Mouse (Mus musculus) stomach, embryonic 14.5 days (tissue): ENCODE measurements around the gene Evc2. TPM values are rescaled to one million over a fixed set of nuclear protein-coding genes. Genes with fewer than 3 reads are reported as not detected.

ENCODE experiments used
- ATAC-seq: fragments of 200-750 bp; cut with Nextera tagmentation; 2 replicates; pipeline ENCODE4 v1.8.0; 2017; ENCODE audit warnings: low read depth, moderate TSS enrichment; ENCODE audit not compliant: insufficient number of reproducible peaks, insufficient read depth, low FRiP score
- H3K27ac ChIP-seq: fragments of 300-500 bp; sonication (generic); 2 replicates; pipeline ENCODE4 v1.5.1; 2014; ENCODE audit warnings: mild to moderate bottlenecking, low read length, moderate library complexity, mixed read lengths
- H3K27me3 ChIP-seq: fragments of 300-500 bp; sonication (generic); 2 replicates; pipeline ENCODE4 v1.6.1; 2014; ENCODE audit warnings: low read length, control low read depth, mixed read lengths; ENCODE audit not compliant: control insufficient read depth, insufficient read depth
- H3K36me3 ChIP-seq: fragments of 300-500 bp; sonication (generic); 2 replicates; pipeline ENCODE4 v1.6.1; 2014; ENCODE audit warnings: mild to moderate bottlenecking, control low read depth, low read length, moderate library complexity, mixed read lengths; ENCODE audit not compliant: control insufficient read depth, insufficient read depth
- H3K4me1 ChIP-seq: fragments of 300-500 bp; sonication (generic); 2 replicates; pipeline ENCODE4 v1.6.1; 2014; ENCODE audit warnings: low read length, control low read depth, mixed read lengths; ENCODE audit not compliant: control insufficient read depth, insufficient read depth
- H3K4me2 ChIP-seq: fragments of 300-500 bp; sonication (generic); replicated peaks from 2 replicates; pipeline ENCODE4 v1.6.1; 2014; ENCODE audit warnings: low read depth, low read length, control low read depth
- H3K4me3 ChIP-seq: fragments of 300-500 bp; sonication (generic); 2 replicates; pipeline ENCODE4 v1.5.1; 2014; ENCODE audit warnings: low read depth, low read length, control low read depth
- H3K9ac ChIP-seq: fragments of 300-500 bp; sonication (generic); replicated peaks from 2 replicates; pipeline ENCODE4 v1.6.1; 2014; ENCODE audit warnings: low read depth, mild to moderate bottlenecking, control low read depth, low read length, moderate library complexity, mixed read lengths
- H3K9me3 ChIP-seq: fragments of 300-500 bp; sonication (generic); 2 replicates; pipeline ENCODE4 v1.6.1; 2016; ENCODE audit warnings: low read depth, low read length, control low read depth; ENCODE audit not compliant: control insufficient read depth
- WGBS: fragments of 180-500 bp; shearing (Covaris S2); extraction: QIAGEN DNeasy Blood & Tissue Kit; methylation state at CpG from one replicate; pipeline ENCODE4 v1.1.7; 2014; 5-methylcytosine and 5-hydroxymethylcytosine counted together
- polyA plus RNA-seq: library from polyadenylated mRNA; unstranded; fragments of >200 nt; fragmentation: Nextera tagmentation; extraction: Ambion mirVana; gene quantifications from 2 replicates; pipeline ENCODE4 v1.2.1, GENCODE M21; 2014

Gene Evc2
- 16.2 and 17.0 TPM in 2 replicates for polyA plus RNA-seq

DNA sequence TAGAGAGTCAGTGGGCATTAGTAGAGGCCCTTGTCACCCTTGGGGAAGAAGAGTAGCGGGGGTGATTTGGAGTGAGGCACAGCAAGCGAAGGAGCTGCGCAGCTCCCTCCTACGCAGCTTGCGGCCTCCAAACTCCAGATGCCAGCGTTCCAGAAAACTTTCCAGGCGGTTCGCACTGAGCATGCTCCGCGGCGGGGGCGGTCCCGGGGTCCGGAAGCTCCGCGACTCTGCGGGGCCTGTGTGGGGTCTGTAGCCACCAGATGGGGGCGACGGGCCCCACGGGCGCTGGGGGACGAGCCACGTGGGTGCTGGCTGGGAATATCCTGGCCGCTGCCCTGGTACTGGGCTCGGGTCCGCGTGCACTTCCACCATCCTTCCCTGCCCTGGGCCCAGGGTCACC lies at the start of gene Evc2:
TSS of gene Evc2 (plus strand) at position 212 of the 400 bp plus-strand sequence.
- peak; percentile 87 for ATAC-seq
- Histone ChIP-seq H3K36me3 (no peaks in the 10 kb centered on the region; the same call in 1 of the 2 replicates), H3K9ac (peak within 1 kb of the TSS; percentile 57), H3K4me2 (peak within 1 kb of the TSS; percentile 89), H3K4me1 (peaks cover 24% of the 10 kb centered on the region; the same call in 1 of the 2 replicates), H3K4me3 (peak within 1 kb of the TSS; percentile 60), H3K27me3 (no peaks in the 10 kb centered on the region), H3K9me3 (no peaks in the 10 kb centered on the region), H3K27ac (peak within 1 kb of the TSS; percentile 75; the same call in 1 of the 2 replicates)
- under 1% methylated on average over 27 of the region's 27 CpGs for WGBS

DNA sequence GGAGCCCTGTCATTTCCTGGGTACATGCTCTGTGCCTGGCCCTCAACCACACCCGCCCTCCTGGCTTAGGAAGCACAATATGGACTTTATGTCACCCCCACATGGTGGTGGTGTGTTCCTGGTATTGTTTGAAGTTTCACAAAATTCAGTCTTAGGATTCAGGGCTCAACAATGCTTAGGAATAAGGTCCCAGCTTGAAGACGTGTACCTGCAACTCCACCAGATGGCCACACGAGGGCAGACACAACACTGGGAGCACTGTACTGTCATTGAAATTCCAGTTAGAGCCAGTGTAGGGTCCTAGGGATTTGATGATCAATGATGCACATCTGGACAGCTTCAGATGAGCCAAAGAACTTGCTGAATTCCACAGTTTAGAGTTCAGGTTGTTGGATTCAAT lies 49.1 kb upstream of the Evc2 start:
- Histone ChIP-seq H3K4me2 (no peak overlapping the region), H3K36me3 (no peaks in the 10 kb centered on the region), H3K4me3 (no peak overlapping the region), H3K27ac (no peak overlapping the region), H3K9ac (no peak overlapping the region), H3K27me3 (no peaks in the 10 kb centered on the region), H3K9me3 (no peaks in the 10 kb centered on the region), H3K4me1 (no peaks in the 10 kb centered on the region)
- WGBS: 18% methylated on average over 3 of the region's 3 CpGs
- ATAC-seq: no peak

DNA sequence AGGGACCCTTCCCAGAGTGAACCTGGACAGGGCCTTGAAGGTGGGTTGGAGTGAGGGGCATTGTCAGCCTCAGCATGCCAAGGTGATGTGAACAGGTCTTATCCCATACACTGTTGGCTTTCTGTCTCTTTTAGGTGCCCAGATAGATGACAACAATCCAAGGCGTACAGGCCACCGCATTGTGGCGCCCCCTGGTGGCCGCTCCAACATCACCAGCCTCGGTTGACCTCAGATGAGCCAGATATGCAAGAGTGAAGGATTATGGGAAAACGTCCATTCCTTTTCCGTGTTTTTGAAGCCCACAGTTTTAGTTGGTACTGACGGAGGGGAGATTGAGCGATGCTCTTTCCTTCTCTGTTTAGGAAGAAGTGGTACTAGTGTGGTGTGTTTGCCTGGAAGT lies 47.3 kb upstream of the Evc2 start:
- Histone ChIP-seq H3K36me3 (no peaks in the 10 kb centered on the region), H3K4me2 (no peak overlapping the region), H3K9ac (no peak overlapping the region), H3K4me1 (no peaks in the 10 kb centered on the region), H3K27ac (no peak overlapping the region), H3K27me3 (no peaks in the 10 kb centered on the region), H3K4me3 (no peak overlapping the region), H3K9me3 (no peaks in the 10 kb centered on the region)
- ATAC-seq: no peak
- 64% methylated on average over 9 of the region's 9 CpGs for WGBS

DNA sequence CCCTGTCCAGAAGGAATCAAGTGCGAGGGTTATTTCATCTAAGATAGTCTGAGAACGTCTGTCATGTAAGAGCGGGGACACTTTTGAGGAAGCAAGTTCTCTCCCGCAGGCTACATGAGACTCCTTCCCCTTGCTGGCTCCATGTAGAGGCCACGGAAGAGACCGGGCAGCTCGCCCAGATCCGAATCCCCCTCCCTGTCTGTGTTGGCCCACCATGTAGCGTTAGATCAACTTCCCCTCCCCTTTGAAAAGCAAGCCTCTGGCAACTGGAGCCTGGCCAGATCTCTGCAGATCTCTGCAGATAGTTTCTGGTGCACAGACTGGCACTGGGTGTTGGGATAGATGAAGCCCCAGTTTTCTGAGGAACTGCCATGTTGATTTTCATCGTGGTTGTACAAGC lies 41.6 kb upstream of the Evc2 start:
- Histone ChIP-seq H3K4me1 (no peaks in the 10 kb centered on the region), H3K27ac (no peak overlapping the region)
- ATAC-seq: no peak

DNA sequence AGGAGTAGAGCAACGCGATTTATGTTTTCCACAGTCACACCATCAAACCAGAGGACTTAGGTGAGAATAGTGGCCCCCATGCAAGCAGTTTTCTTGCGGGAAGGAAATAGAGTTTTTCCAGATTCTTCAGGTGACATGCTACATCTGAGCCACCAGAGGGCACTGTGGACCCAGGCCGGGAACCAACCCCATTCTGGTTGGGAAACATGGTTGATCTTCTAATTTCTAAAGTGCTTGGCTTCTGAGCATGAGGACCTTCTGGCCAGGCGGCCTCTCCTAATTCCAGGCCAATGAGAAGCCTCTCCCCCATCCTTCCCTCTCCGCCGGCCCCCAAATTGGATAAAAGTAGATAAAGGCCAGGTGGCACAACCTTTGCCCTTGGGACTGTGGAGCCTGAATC lies 39.9 kb upstream of the Evc2 start:
- 17% methylated on average over 7 of the region's 7 CpGs for WGBS
- no peaks in the 10 kb centered on the region for H3K36me3 ChIP-seq
- no peaks in the 10 kb centered on the region for H3K4me1 ChIP-seq
- no peaks in the 10 kb centered on the region for H3K27me3 ChIP-seq
- H3K9ac ChIP-seq: no peak overlapping the region
- H3K9me3 ChIP-seq: no peaks in the 10 kb centered on the region
- no peak overlapping the region for H3K4me2 ChIP-seq
- no peak overlapping the region for H3K4me3 ChIP-seq
- H3K27ac ChIP-seq: no peak overlapping the region
- no peak for ATAC-seq

More for the DNA sequence above, 41.6 kb upstream of the Evc2 start:
- Histone ChIP-seq H3K9ac (no peak overlapping the region), H3K4me2 (no peak overlapping the region), H3K9me3 (no peaks in the 10 kb centered on the region), H3K36me3 (no peaks in the 10 kb centered on the region), H3K27me3 (no peaks in the 10 kb centered on the region), H3K4me3 (no peak overlapping the region)
- WGBS: 70% methylated on average over 10 of the region's 10 CpGs

DNA sequence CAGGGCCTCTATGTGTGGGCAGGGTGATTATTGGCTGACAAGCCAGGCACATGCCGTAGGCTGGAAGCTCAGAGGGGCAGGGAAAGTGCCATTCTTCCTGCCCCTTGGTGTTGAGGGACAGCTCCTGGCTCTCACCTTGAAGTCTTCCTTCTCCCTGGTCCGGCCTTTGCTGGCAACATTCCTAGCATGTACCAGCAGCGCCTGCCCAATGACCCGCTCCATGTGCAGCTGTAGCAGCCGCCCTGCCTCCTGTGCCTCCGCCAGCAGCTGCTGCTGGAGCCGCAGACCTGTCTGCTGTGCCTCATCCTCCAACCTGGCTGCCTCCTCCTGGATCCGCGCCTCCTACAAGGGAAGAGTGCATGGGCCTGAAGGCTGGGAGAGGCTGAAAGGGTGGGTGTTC lies 28.3 kb upstream of the Evc2 start:
- Histone ChIP-seq H3K36me3 (peaks cover 17% of the 10 kb centered on the region), H3K4me3 (no peak overlapping the region), H3K4me2 (no peak overlapping the region), H3K4me1 (no peaks in the 10 kb centered on the region), H3K27me3 (no peaks in the 10 kb centered on the region), H3K9me3 (no peaks in the 10 kb centered on the region), H3K9ac (no peak overlapping the region), H3K27ac (no peak overlapping the region)
- WGBS: 89% methylated on average over 9 of the region's 9 CpGs
- no peak for ATAC-seq

DNA sequence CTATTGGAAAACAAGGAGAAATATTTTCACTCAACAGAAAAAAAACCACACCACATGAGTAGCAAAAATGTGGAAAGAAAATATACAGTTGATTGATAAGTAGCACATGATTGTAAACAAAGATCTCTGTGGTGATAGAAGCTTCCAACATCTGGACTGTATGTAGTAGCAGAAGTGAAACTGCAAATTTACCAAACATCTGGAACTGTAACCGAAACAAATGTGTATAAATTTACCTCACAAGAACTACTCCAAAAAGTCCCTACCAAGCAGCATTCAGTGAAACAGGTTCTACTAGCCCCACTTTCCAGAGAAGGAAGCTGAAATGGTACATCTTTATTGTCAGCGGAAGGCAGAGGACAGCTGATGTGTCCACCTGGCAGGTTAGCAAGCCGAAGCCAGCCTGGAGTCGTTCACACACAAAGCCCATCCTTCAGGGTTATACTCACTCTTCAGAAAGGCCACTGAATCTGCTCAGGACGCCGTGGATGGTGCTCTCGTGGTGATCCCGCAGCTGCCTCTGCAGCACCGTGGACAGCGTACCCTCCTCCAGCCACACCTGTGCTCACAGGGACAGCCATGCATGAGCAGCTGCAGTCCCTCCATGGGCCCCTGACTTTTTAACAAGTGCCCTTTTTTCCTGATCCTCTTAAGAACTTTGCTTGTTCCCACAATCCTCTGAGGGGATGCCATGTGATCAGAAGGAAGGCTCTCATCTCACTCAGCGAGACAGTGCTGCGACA lies 25.1 kb upstream of the Evc2 start:
- Histone ChIP-seq H3K36me3 (peaks cover 31% of the 10 kb centered on the region), H3K4me2 (no peak overlapping the region), H3K4me1 (no peaks in the 10 kb centered on the region), H3K27me3 (no peaks in the 10 kb centered on the region), H3K9me3 (no peaks in the 10 kb centered on the region; the same call in 1 of the 2 replicates), H3K27ac (no peak overlapping the region), H3K9ac (no peak overlapping the region), H3K4me3 (no peak overlapping the region)
- 84% methylated on average over 12 of the region's 12 CpGs for WGBS
- no peak for ATAC-seq

DNA sequence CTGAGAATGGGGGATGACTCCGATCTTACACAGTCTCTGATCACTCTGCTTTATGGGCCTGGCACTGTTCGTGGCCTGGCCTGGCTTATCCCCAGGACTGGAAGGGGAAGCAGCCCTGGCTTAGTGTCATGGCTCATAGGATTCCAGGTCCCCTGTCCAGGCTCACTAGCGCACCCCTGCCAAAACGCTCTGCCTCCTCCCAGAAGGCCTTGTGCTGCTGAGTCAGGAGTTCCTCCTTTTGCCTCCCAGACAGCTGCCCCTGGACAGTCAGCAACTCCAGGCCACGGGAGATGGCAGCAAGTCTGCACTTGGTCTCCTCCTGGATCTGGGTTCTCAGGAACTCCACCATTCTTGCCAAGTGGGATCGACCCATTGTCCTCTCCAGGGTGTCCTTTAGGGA lies 19.6 kb upstream of the Evc2 start:
- WGBS: 88% methylated on average over 6 of the region's 6 CpGs
- no peak overlapping the region for H3K27ac ChIP-seq
- H3K27me3 ChIP-seq: no peaks in the 10 kb centered on the region
- no peaks in the 10 kb centered on the region for H3K4me1 ChIP-seq
- peaks cover 49% of the 10 kb centered on the region for H3K36me3 ChIP-seq
- H3K4me3 ChIP-seq: no peak overlapping the region
- no peak overlapping the region for H3K9ac ChIP-seq
- no peak for ATAC-seq
- no peaks in the 10 kb centered on the region; the same call in 1 of the 2 replicates for H3K9me3 ChIP-seq
- no peak overlapping the region for H3K4me2 ChIP-seq

DNA sequence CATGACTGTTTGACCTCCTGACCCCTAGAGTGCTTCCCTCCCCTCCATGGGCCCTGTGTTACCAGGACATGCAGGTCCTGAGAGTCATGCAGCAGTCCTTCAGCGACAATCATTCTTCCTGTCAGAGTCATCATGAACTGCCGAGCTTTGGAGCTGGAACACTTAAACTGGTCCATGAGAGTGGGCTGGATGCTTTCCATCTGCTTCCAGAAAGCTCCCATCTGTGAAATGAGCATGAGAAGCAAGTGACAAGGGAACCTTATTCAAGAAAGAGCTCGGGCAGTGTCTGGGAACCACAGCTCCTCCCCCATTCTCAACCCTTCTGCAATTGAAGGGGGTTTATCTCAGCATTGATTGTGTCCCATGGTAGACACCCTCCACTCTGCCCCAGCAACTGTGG lies 18.1 kb upstream of the Evc2 start:
- Histone ChIP-seq H3K9me3 (no peaks in the 10 kb centered on the region; the same call in 1 of the 2 replicates), H3K4me1 (no peaks in the 10 kb centered on the region), H3K27me3 (no peaks in the 10 kb centered on the region), H3K4me3 (no peak overlapping the region), H3K36me3 (peaks cover 41% of the 10 kb centered on the region), H3K27ac (no peak overlapping the region), H3K4me2 (no peak overlapping the region), H3K9ac (no peak overlapping the region)
- 64% methylated on average over 3 of the region's 3 CpGs for WGBS
- ATAC-seq: no peak
